Mouse (Mus musculus) forebrain, embryonic 14.5 days (tissue): ENCODE data around the gene Smim4. TPM values are rescaled to one million over a fixed set of nuclear protein-coding genes. Genes with fewer than 3 reads are reported as not detected.
A peak's percentile ranks its signal among the peaks of the same experiment; 100 is the strongest.

ENCODE experiments used
- ATAC-seq: fragments of 200-750 bp; cut with Nextera tagmentation; 2 replicates; pipeline ENCODE4 v1.8.0; 2017; ENCODE audit warnings: mild to moderate bottlenecking, moderate library complexity
- DNase-seq: peaks from one replicate; pipeline ENCODE4 v3.0.0-alpha.2; 2015; ENCODE audit warnings: low spot score
- H3K27ac ChIP-seq: fragments of 300-500 bp; sonication (generic); 2 replicates; pipeline ENCODE4 v1.5.1; 2014; ENCODE audit warnings: low read depth, mild to moderate bottlenecking, control low read depth, low read length, moderate library complexity
- H3K27me3 ChIP-seq: fragments of 300-500 bp; sonication (generic); replicated peaks from 2 replicates; pipeline ENCODE4 v1.6.1; 2014; ENCODE audit warnings: low read length, control low read depth, mixed read lengths; ENCODE audit not compliant: control insufficient read depth, insufficient read depth
- H3K36me3 ChIP-seq: fragments of 300-500 bp; sonication (generic); 2 replicates; pipeline ENCODE4 v1.6.1; 2014; ENCODE audit warnings: low read length, control low read depth; ENCODE audit not compliant: control insufficient read depth, insufficient read depth
- H3K4me1 ChIP-seq: fragments of 300-500 bp; sonication (generic); 2 replicates; pipeline ENCODE4 v1.6.1; 2014; ENCODE audit warnings: antibody characterized with exemption, low read length, control low read depth; ENCODE audit not compliant: control insufficient read depth, insufficient read depth
- H3K4me2 ChIP-seq: fragments of 300-500 bp; sonication (generic); 2 replicates; pipeline ENCODE4 v1.6.1; 2014; ENCODE audit warnings: mild to moderate bottlenecking, control low read depth, low read length
- H3K4me3 ChIP-seq: fragments of 300-500 bp; sonication (generic); 2 replicates; pipeline ENCODE4 v1.5.1; 2014; ENCODE audit warnings: low read depth, low read length, control low read depth
- H3K9ac ChIP-seq: fragments of 300-500 bp; sonication (generic); 2 replicates; pipeline ENCODE4 v1.6.1; 2014; ENCODE audit warnings: mild to moderate bottlenecking, low read length, control low read depth, moderate library complexity
- H3K9me3 ChIP-seq: fragments of 300-500 bp; sonication (generic); replicated peaks from 2 replicates; pipeline ENCODE4 v1.6.1; 2016; ENCODE audit warnings: low read length, control low read depth, mixed read lengths; ENCODE audit not compliant: control insufficient read depth
- WGBS: fragments of 180-500 bp; shearing (Covaris S2); extraction: QIAGEN DNeasy Blood & Tissue Kit; methylation state at CpG from one replicate; pipeline ENCODE4 v1.1.7; 2014; 5-methylcytosine and 5-hydroxymethylcytosine counted together
- polyA plus RNA-seq: library from polyadenylated mRNA; unstranded; fragments of >200 nt; fragmentation: Nextera tagmentation; extraction: Ambion mirVana; gene quantifications from 2 replicates; pipeline ENCODE4 v1.2.1, GENCODE M21; 2014

The Smim4 gene
- polyA plus RNA-seq, 1 experiment from 2014 or later, result 93.8 TPM

DNA sequence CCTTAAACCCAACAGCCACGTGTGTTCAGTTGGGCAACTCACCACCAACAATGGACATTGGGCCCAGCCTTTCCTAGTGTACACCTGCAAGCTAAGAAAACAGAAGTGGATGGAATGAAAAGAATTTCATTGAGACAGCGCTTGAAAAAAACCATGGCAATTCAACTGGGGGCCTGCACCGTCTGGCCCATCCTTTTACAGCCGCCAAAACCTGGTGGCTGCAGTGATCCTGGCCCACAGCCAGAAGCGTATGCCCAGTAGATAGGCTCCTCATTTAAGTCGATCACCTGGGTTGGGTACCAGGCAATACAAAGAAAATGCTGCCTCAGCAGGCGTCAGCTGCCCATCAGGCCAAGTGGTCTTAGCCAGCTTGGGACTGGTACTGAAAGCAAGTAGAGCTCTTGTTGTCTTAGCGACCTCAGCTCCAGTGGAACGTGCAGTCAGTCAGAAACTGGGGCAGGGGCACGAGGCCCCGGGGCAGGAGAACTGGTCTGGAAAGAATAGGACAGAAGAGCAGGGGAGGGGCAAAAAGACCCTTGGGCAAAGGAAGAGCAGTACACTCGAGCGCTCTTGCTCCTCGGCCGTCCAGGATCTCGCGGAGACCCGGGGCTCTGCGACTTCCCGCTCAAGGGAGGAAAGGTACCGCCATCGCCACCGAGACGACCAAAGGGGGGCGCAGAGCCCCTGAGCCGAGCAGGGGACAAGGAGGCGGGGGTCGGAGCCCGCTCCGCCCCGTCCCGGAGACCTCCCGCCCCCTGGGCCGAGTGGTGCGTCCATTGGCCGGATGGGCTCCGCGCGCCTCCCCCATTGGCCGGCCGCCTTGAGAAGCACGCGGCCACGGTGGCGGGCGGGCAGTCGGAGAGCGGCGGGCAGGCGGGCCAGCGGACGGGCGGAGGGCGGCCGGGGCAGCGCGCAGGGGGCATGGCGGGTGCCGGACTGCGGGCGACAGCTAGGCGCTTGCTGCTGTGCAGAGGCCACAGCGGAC lies 1.8 kb upstream of the Smim4 start, which contains the start of gene Nt5dc2:
Gene Nt5dc2 (plus strand): TSS at position 818 of the 985 bp plus-strand sequence.
- DNase-seq, result peak; percentile 95
- peak within 1 kb of the TSS; percentile 68 for H3K4me2 ChIP-seq
- peaks cover 7% of the 10 kb centered on the region for H3K36me3 ChIP-seq
- WGBS, result 3% methylated on average over 44 of the region's 63 CpGs
- peaks cover 38% of the 10 kb centered on the region for H3K4me1 ChIP-seq
- peak within 1 kb of the TSS; percentile 82 for H3K27ac ChIP-seq
- H3K9me3 ChIP-seq, result no peaks in the 10 kb centered on the region
- no peaks in the 10 kb centered on the region for H3K27me3 ChIP-seq
- ATAC-seq, result peak; percentile 77
- H3K4me3 ChIP-seq, result peak within 1 kb of the TSS; percentile 81
- H3K9ac ChIP-seq, result peak within 1 kb of the TSS; percentile 90

DNA sequence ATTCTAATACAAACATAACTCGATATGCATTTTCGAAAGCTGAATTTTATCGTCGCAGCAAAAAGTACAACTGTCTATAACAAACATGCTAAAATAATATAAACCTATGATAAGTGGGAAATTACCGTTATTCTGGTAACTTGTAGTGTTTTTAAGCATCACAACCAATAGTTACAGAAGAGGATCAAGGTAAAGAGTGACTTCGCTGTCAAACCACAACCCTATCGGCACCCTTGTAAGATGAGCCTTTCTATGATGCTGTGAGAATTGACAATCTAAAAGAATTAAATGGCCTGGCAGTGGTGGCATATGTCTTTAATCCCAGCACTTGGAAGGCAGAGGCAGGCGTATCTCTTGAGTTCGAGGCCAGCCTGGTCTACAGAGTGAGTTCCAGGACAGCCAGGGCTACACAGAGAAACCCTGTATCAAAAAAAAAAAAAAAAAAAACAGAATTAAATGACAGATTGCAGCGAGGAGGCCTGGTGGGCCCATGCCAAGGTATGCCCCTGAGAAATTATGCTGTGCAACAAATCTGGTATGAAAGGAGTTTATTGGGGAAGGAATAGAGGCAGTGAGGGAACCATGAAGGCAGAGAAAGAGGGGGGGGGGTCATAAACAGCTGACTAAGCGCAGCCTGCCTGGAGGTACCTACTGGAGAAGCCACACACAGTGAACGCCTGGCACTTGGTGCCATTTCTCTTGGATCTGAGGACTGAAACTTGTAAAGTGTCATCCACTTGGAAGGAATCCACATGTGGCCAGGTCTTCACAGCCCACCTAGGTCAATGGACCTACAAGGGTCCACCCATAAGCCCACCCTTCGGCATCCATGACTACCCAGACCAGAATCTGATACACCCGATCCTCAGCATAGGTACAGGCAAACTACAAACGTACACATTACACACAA lies 825 bp upstream of the Smim4 start:
- ATAC-seq, result no peak
- Histone ChIP-seq H3K27ac (peak overlapping the region; percentile 82), H3K9me3 (no peaks in the 10 kb centered on the region), H3K4me3 (peak overlapping the region; percentile 81), H3K4me1 (peaks cover 37% of the 10 kb centered on the region), H3K36me3 (no peaks in the 10 kb centered on the region), H3K9ac (peak overlapping the region; percentile 29; the same call in 1 of the 2 replicates), H3K4me2 (peak overlapping the region; percentile 68), H3K27me3 (no peaks in the 10 kb centered on the region)
- DNase-seq, result peak; percentile 20
- 66% methylated on average over 15 of the region's 15 CpGs for WGBS

- Histone ChIP-seq H3K27ac (peak overlapping the region; percentile 50; the same call in 1 of the 2 replicates), H3K4me1 (peaks cover 31% of the 10 kb centered on the region), H3K36me3 (peaks cover 2% of the 10 kb centered on the region), H3K4me3 (peak overlapping the region; percentile 67), H3K9ac (peak overlapping the region; percentile 72), H3K27me3 (no peaks in the 10 kb centered on the region), H3K4me2 (peak overlapping the region; percentile 62), H3K9me3 (no peaks in the 10 kb centered on the region)
- ATAC-seq (peak; percentile 13; the same call in 1 of the 2 replicates), DNase-seq (peak; percentile 71)
- 1% methylated on average over 23 of the region's 23 CpGs for WGBS
These were observed 493 bp downstream of the Smim4 start for GRCm38 (mm10) chr14:31128101-31128825.

DNA sequence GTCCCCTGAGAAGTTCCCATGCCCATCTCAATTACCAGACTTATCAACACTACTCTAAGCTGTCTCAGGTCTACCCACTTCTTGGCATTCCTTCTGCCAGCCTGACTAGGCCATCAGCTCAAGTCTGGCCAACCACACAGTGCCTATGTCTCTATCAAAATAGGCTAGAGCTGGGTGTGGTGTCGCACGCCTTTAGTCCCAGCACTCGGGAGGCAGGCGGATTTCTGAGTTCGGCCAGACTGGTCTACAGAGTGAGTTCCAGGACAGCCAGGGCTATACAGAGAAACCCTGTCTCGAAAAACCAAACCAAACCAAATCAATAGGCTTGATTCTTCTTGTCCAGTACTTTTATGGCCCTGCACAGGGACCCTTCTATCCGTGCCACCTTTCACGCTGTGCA lies 1.9 kb downstream of the Smim4 start:
- 95% methylated on average over 8 of the region's 8 CpGs for WGBS
- peaks cover 11% of the 10 kb centered on the region for H3K36me3 ChIP-seq
- H3K4me2 ChIP-seq, result no peak overlapping the region; the same call in 1 of the 2 replicates
- DNase-seq, result no peak
- no peak for ATAC-seq
- no peaks in the 10 kb centered on the region for H3K9me3 ChIP-seq
- no peak overlapping the region for H3K27ac ChIP-seq
- peaks cover 17% of the 10 kb centered on the region for H3K4me1 ChIP-seq
- H3K4me3 ChIP-seq, result no peak overlapping the region
- no peaks in the 10 kb centered on the region for H3K27me3 ChIP-seq
- no peak overlapping the region for H3K9ac ChIP-seq

GRCm38 (mm10) chr14:31125106-31126075 lies 3.4 kb downstream of the Smim4 start:
- Histone ChIP-seq H3K36me3 (peaks cover 21% of the 10 kb centered on the region), H3K4me3 (no peak overlapping the region), H3K27ac (no peak overlapping the region), H3K4me1 (peaks cover 14% of the 10 kb centered on the region; the same call in 1 of the 2 replicates), H3K9me3 (no peaks in the 10 kb centered on the region), H3K27me3 (no peaks in the 10 kb centered on the region), H3K4me2 (no peak overlapping the region), H3K9ac (no peak overlapping the region)
- DNase-seq (peak; percentile 4), ATAC-seq (no peak)
- WGBS, result 73% methylated on average over 9 of the region's 9 CpGs

DNA sequence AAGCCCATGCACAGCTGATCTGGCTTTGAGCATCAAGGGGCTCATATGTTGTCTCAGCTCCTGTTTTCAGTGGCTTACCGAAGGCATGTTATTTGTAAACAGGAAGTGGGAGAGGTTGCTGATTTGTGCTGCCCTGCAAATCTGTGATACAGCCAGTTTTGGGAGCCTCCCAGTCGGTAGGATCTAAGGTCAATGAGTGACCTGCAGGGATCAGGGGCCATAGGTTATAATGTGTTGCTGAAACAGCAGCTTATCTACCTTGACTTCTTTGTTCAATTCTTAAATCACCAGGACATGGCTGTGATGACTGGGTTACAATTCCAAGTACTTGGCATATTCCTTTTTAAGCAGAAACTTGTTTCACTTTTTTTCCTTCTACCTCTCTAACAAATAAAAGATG lies 13.2 kb downstream of the Smim4 start:
- Histone ChIP-seq H3K9me3 (no peaks in the 10 kb centered on the region), H3K27me3 (no peaks in the 10 kb centered on the region), H3K4me3 (no peak overlapping the region), H3K9ac (no peak overlapping the region), H3K4me1 (no peaks in the 10 kb centered on the region), H3K36me3 (peaks cover 86% of the 10 kb centered on the region), H3K4me2 (no peak overlapping the region), H3K27ac (no peak overlapping the region)
- WGBS, result 87% methylated on average over 2 of the region's 2 CpGs
- no peak for DNase-seq
- no peak for ATAC-seq

- Histone ChIP-seq H3K36me3 (peaks cover 89% of the 10 kb centered on the region), H3K27me3 (no peaks in the 10 kb centered on the region), H3K9ac (no peak overlapping the region), H3K9me3 (no peaks in the 10 kb centered on the region), H3K4me3 (no peak overlapping the region), H3K4me1 (no peaks in the 10 kb centered on the region), H3K4me2 (no peak overlapping the region), H3K27ac (no peak overlapping the region)
- no peak for ATAC-seq
- no peak for DNase-seq
- 81% methylated on average over 3 of the region's 3 CpGs for WGBS
These were observed 14.7 kb downstream of the Smim4 start for GRCm38 (mm10) chr14:31114011-31114410.
